Mouse (Mus musculus): Measurements from ENCODE around the gene Eomes. TPM values are rescaled to one million over a fixed set of nuclear protein-coding genes. Genes with fewer than 3 reads are reported as not detected.
A peak's percentile ranks its signal among the peaks of the same experiment; 100 is the strongest.

Gene Eomes
- total RNA-seq, 2 experiments from 2014 or later = 0.15 to 0.27 TPM

- DNase-seq (ENCODE audit: low spot score in 2 of 2) = no peak
Measured at GRCm38 (mm10) chr9:118487636-118488035, 9.6 kb downstream of the Eomes start.

DNA sequence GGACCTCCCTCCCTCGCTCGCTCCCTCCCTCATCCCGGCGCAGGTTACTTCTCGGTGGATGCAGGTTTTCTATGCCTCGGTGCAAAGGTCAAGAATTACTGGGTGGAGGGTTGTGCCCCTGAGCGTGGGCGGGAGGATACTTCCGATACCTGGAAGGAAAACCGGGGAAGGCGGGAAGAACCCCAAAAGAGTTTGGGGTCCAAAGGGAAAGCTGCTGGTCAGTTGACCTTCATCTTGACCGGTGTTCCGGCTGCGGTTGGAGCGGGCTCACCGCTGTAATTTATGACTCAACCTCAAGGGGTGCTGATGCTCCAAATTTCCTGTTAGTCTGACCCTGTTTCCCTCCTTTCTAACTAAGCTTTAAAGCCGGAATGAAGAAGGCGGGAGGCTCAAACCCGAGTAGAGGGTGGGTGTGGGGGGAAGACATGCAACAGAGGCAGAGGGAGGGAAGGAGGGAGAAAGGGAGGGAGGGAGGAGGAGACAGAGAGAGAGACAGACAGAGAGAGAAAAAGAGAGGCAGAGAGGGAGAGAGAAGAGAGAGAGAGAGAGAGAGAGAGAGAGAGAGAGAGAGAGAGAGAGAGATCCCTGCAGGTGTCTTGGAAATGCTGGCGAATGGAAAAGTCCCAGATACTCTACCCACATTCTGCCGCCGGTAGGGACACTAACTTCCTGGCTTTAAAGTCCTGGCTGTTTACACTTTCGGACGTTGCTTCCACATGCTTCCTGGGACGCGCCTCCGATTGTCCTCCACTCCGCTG lies 10.3 kb downstream of the Eomes start:
- no peak for DNase-seq (ENCODE audit: low spot score in 2 of 2)

DNA sequence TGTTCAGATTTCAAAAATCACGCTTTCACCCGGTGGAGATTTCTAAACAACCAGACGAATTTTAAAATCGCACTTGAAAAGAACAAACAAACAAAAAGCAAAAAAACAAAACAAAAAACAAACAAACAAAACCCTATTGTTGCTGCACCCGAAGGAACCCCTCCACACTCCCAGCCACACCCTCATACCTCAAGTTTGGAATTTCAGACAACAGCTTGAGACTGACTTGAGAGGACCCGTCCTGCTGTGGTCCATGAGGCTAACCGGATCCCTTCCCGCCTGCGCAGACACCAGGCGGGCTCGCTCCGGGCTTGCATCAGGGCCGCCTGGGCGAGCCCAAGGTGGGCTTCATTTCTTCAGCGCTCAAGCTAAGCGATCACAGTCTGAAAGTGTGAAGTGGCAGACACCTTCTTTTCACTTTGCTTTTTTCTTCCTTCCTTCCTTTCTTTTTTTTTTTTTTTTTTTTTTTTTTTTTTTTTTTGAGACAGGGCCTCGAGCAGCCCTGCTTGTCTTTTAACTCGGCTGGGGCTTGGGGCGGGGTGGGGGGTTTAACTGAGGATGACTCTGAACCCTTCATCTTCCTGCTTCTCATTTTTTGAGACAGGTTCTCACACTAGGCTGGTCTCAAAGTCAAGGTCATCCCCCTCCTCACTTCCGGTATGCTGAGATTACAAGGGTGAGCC lies 11.0 kb downstream of the Eomes start:
- DNase-seq (ENCODE audit: low spot score in 2 of 2) = no peak

DNA sequence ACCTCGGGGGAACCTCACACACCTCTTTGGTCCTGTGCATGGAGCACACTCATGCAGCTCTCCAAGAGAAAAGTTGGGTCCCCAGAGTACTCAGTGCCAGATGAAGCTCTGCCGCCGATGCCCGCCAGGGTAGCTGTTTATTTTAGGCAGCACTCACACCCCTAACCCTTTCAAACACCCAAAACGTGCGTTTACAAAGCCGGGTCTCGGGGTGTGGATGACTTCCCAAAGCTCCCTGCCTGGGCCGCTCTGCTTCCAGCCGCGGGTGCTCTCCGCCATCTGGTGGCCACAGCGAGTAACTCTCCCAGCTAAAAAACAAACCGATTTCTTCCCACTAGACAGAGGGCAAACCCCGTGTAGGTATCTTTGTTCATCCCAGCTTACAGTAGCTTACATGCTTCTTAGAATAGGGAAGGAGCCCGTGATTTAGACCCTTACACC lies 11.6 kb downstream of the Eomes start:
- DNase-seq (ENCODE audit: low spot score in 2 of 2) = peak; percentile 40 to 76

GRCm38 (mm10) chr9:118491195-118491594 lies 13.2 kb downstream of the Eomes start:
- DNase-seq (ENCODE audit: low spot score in 2 of 2) = no peak

- no peak for DNase-seq (ENCODE audit: low spot score in 2 of 2)
Measured at GRCm38 (mm10) chr9:118492932-118493698, 15.1 kb downstream of the Eomes start.

GRCm38 (mm10) chr9:118494106-118494505 lies 16.1 kb downstream of the Eomes start:
- no peak for DNase-seq (ENCODE audit: low spot score in 2 of 2)

GRCm38 (mm10) chr9:118495933-118496332 lies 17.9 kb downstream of the Eomes start:
- no peak for DNase-seq (ENCODE audit: low spot score in 2 of 2)

- no peak for DNase-seq (ENCODE audit: low spot score in 2 of 2)
Measured at GRCm38 (mm10) chr9:118496952-118497351, 18.9 kb downstream of the Eomes start.

DNA sequence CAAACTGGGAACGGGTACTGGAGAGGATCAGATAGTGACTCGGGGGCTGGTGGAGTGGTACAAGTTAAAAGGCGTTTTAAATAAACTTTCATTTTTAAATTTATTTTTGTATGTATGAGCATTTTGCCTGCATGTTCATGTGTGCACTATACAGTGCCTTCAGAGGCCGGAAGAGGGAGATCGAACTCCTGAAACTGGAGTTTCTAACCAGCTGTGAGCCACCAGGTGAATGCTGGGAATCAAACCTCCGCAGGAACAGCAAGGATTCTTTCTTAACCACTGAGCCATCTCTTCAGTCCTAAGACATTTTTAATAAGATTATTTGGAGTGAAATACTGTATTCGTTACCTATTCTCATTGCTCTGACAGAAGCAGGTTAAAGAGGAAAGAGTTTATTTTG lies 20.0 kb downstream of the Eomes start:
- DNase-seq (ENCODE audit: low spot score in 2 of 2) = no peak

GRCm38 (mm10) chr9:118500963-118501362 lies 23.0 kb downstream of the Eomes start:
- DNase-seq (ENCODE audit: low spot score in 2 of 2) = no peak

- DNase-seq (ENCODE audit: low spot score in 2 of 2) = no peak
Measured at GRCm38 (mm10) chr9:118504656-118505055, 26.6 kb downstream of the Eomes start.

GRCm38 (mm10) chr9:118506020-118506403 lies 28.0 kb downstream of the Eomes start, which contains the start of gene Golga4:
TSS of gene Golga4 (plus strand) at chr9:118506267.
- DNase-seq (ENCODE audit: low spot score in 2 of 2) = peak; percentile 92 to 95

GRCm38 (mm10) chr9:118506404-118507231 lies 28.6 kb downstream of the Eomes start:
- DNase-seq (ENCODE audit: low spot score in 2 of 2) = no peak

- DNase-seq (ENCODE audit: low spot score in 2 of 2) = no peak
Measured at GRCm38 (mm10) chr9:118507552-118507951, 29.5 kb downstream of the Eomes start.

DNA sequence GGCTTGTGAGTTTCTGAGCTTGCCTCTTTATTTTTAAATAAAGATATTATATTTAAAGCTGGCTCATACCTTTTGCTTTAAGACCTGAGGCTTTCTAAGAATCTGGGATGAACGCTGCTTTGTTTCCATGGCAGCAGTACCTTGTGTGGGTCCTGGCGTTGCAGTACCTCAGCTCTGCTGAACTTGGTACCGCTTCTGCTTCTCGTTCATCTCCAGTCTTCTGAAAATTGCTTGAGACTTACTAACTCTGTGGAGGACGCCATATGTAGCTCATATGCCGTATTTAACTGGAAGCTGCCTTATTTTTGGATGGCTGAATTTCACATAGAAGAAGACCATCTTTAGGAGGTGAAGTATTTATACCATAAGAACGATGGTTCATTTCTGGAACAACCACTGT lies 30.6 kb downstream of the Eomes start:
- DNase-seq (ENCODE audit: low spot score in 2 of 2) = no peak

GRCm38 (mm10) chr9:118510941-118511690 lies 33.1 kb downstream of the Eomes start:
- no peak for DNase-seq (ENCODE audit: low spot score in 2 of 2)

- DNase-seq (ENCODE audit: low spot score in 2 of 2) = no peak
Measured at GRCm38 (mm10) chr9:118512681-118513233, 34.7 kb downstream of the Eomes start.

GRCm38 (mm10) chr9:118515476-118515875 lies 37.5 kb downstream of the Eomes start:
- DNase-seq (ENCODE audit: low spot score in 2 of 2) = no peak

GRCm38 (mm10) chr9:118516162-118516561 lies 38.1 kb downstream of the Eomes start:
- no peak for DNase-seq (ENCODE audit: low spot score in 2 of 2)

All from layer of hippocampus, adult 18-20 months (tissue).